Mouse (Mus musculus) liver, embryonic 13.5 days (tissue): ENCODE data around the gene A930009A15Rik. TPM values are rescaled to one million over a fixed set of nuclear protein-coding genes. Genes with fewer than 3 reads are reported as not detected.

Experiments used
- ATAC-seq: fragments of 200-750 bp; cut with Nextera tagmentation; 2 replicates; pipeline ENCODE4 v1.8.0; 2017; ENCODE audit warnings: low read depth, mild to moderate bottlenecking, moderate number of reproducible peaks, moderate library complexity
- DNase-seq: peaks from one replicate; pipeline ENCODE4 v3.0.0; 2022
- H3K27ac ChIP-seq: fragments of 300-500 bp; sonication (generic); 2 replicates; pipeline ENCODE4 v1.5.1; 2015; ENCODE audit warnings: moderate library complexity, mild to moderate bottlenecking, inconsistent platforms
- H3K27me3 ChIP-seq: fragments of 300-500 bp; sonication (generic); 2 replicates; pipeline ENCODE4 v1.6.1; 2015; ENCODE audit warnings: mild to moderate bottlenecking, inconsistent platforms
- H3K36me3 ChIP-seq: fragments of 300-500 bp; sonication (generic); 2 replicates; pipeline ENCODE4 v1.6.1; 2015; ENCODE audit warnings: mild to moderate bottlenecking, inconsistent platforms
- H3K4me1 ChIP-seq: fragments of 300-500 bp; sonication (generic); replicated peaks from 2 replicates; pipeline ENCODE4 v1.6.1; 2015; ENCODE audit warnings: inconsistent platforms
- H3K4me2 ChIP-seq: fragments of 300-500 bp; sonication (generic); 2 replicates; pipeline ENCODE4 v1.6.1; 2015; ENCODE audit warnings: inconsistent platforms, mild to moderate bottlenecking, moderate library complexity
- H3K4me3 ChIP-seq: fragments of 300-500 bp; sonication (generic); replicated peaks from 2 replicates; pipeline ENCODE4 v1.5.1; 2015; ENCODE audit warnings: mild to moderate bottlenecking, inconsistent platforms
- H3K9ac ChIP-seq: fragments of 300-500 bp; sonication (generic); 2 replicates; pipeline ENCODE4 v1.6.1; 2015; ENCODE audit warnings: mild to moderate bottlenecking, inconsistent platforms
- H3K9me3 ChIP-seq: fragments of 300-500 bp; sonication (generic); replicated peaks from 2 replicates; pipeline ENCODE4 v1.6.1; 2016; ENCODE audit warnings: inconsistent platforms
- WGBS: fragments of 180-500 bp; shearing (Covaris S2); methylation state at CpG from one replicate; pipeline ENCODE4 v1.1.7; 2015; ENCODE audit not compliant: insufficient replicate concordance; 5-methylcytosine and 5-hydroxymethylcytosine counted together
- polyA plus RNA-seq: library from polyadenylated mRNA; unstranded; fragments of >200 nt; fragmentation: Nextera tagmentation; extraction: Ambion mirVana; gene quantifications from 2 replicates; pipeline ENCODE4 v1.2.1, GENCODE M21; 2015

Gene A930009A15Rik
- polyA plus RNA-seq, 1 experiment from 2014 or later = not detected

GRCm38 (mm10) chr10:115555191-115555765 lies 14.5 kb upstream of the A930009A15Rik start:
- WGBS = 12% methylated on average over 2 of the region's 2 CpGs
- H3K27me3 ChIP-seq = no peaks in the 10 kb centered on the region
- H3K36me3 ChIP-seq = no peaks in the 10 kb centered on the region
- H3K4me1 ChIP-seq = no peaks in the 10 kb centered on the region
- H3K4me3 ChIP-seq = no peak overlapping the region
- ATAC-seq (no peak), DNase-seq (no peak)
- H3K9ac ChIP-seq = no peak overlapping the region
- no peak overlapping the region for H3K27ac ChIP-seq
- no peak overlapping the region for H3K4me2 ChIP-seq
- H3K9me3 ChIP-seq = no peaks in the 10 kb centered on the region

DNA sequence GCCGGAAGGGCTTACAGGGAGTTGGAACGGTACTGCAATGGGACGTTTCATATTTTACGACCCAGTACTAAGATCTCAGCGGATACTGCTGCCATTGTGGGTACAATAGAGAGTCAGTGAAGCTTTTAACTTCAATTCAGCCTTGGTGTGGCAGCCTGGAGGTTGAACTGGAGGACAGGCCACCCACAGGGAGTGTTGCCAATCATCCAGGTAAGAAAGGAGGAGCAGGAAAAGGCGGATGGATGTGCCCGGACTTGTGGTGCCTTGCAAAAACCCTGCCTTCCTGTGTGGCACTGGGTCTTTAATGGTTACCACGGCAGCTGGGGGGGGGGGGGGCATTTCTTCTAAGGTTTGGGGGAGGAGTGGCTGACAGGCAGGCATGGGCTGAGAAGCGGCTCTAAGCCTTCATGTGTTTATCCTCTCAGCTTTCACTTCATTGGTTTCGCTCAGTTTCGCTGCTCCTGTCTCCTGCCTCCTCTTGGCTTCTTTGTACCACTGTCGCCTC lies 13.0 kb upstream of the A930009A15Rik start:
- Histone ChIP-seq H3K27me3 (no peaks in the 10 kb centered on the region), H3K9ac (no peak overlapping the region), H3K9me3 (no peaks in the 10 kb centered on the region), H3K4me3 (no peak overlapping the region), H3K4me2 (no peak overlapping the region), H3K36me3 (no peaks in the 10 kb centered on the region), H3K4me1 (no peaks in the 10 kb centered on the region), H3K27ac (no peak overlapping the region)
- ATAC-seq = no peak
- no peak for DNase-seq
- 58% methylated on average over 12 of the region's 12 CpGs for WGBS

GRCm38 (mm10) chr10:115561136-115561880 lies 8.5 kb upstream of the A930009A15Rik start:
- H3K4me2 ChIP-seq = no peak overlapping the region
- H3K9me3 ChIP-seq = no peaks in the 10 kb centered on the region
- DNase-seq (no peak), ATAC-seq (no peak)
- H3K36me3 ChIP-seq = no peaks in the 10 kb centered on the region
- no peak overlapping the region for H3K9ac ChIP-seq
- no peaks in the 10 kb centered on the region for H3K27me3 ChIP-seq
- 57% methylated on average over 12 of the region's 12 CpGs for WGBS
- H3K4me3 ChIP-seq = no peak overlapping the region
- H3K27ac ChIP-seq = no peak overlapping the region
- H3K4me1 ChIP-seq = no peaks in the 10 kb centered on the region

- Histone ChIP-seq H3K4me2 (no peak overlapping the region), H3K4me3 (no peak overlapping the region), H3K9ac (no peak overlapping the region), H3K27ac (no peak overlapping the region), H3K9me3 (no peaks in the 10 kb centered on the region), H3K4me1 (no peaks in the 10 kb centered on the region), H3K36me3 (no peaks in the 10 kb centered on the region), H3K27me3 (no peaks in the 10 kb centered on the region)
- no peak for ATAC-seq
- DNase-seq = no peak
- 65% methylated on average over 4 of the region's 4 CpGs for WGBS
These were observed 6.7 kb upstream of the A930009A15Rik start for GRCm38 (mm10) chr10:115562911-115563686.

DNA sequence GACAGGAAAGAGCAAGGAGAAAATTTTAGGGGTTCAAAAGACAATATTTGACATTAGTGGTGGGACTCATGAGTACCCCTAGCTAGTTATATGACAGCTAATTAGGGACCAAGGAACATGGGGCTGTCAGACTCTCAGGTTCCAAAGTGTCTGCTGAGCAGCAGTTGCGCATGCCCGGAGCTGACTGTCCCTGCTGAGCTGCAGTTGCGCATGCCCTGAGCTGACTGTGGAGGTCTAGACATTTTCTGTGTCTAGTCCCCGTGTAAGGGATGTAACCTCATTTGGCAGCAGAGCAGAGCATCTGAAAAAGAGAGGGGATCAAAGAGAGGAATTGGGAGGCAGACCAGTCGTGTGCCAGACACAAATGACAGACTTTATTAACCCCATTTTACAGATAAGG lies 5.8 kb upstream of the A930009A15Rik start:
- H3K4me2 ChIP-seq = no peak overlapping the region
- H3K9ac ChIP-seq = no peak overlapping the region
- no peak overlapping the region for H3K27ac ChIP-seq
- no peaks in the 10 kb centered on the region for H3K27me3 ChIP-seq
- no peaks in the 10 kb centered on the region for H3K36me3 ChIP-seq
- H3K4me1 ChIP-seq = no peaks in the 10 kb centered on the region
- ATAC-seq = no peak
- 71% methylated on average over 5 of the region's 5 CpGs for WGBS
- H3K9me3 ChIP-seq = no peaks in the 10 kb centered on the region
- no peak overlapping the region for H3K4me3 ChIP-seq
- DNase-seq = no peak

DNA sequence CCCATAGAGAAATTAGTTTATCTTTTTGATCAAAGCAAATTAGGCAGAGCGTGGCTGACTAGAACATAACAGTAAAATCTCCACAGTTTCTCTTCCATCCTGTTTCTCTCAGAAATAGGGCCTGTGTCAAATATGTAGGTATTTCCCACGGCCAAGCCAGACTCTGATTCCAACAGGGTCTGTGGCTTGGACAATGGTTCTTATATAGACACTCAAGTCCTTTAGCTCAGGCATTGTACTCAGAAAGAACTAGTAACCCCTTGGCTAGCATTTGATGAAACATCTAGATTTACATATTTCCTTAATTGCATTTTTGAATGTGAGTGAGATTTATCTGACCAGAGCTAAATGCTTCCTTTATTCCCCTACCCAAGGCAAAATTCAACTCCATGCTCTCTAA lies 791 bp downstream of the A930009A15Rik start:
- Histone ChIP-seq H3K4me3 (no peak overlapping the region), H3K27ac (no peak overlapping the region), H3K4me1 (no peaks in the 10 kb centered on the region), H3K27me3 (no peaks in the 10 kb centered on the region), H3K9ac (no peak overlapping the region), H3K4me2 (no peak overlapping the region), H3K9me3 (no peaks in the 10 kb centered on the region), H3K36me3 (no peaks in the 10 kb centered on the region)
- WGBS = 58% methylated on average over 2 of the region's 2 CpGs
- ATAC-seq (no peak), DNase-seq (no peak)

DNA sequence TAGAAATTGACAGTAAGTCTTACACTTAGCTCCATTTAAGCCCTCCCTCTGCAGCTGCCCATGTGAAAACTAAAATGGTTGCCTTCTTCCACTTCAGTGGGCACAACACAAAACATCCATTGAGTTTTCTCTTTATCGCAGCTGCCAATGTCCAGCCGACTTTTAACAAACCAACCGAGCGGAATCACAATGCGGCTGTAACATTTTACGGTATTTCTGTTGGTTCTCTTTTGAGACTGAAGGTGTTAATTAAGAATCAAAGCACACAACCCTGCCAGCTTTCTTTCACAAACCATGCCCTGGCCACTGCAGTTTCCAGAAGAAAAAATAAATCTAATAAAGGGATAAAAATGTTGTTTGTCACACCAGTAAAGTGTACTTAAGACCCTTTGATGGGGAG lies 1.5 kb downstream of the A930009A15Rik start:
- no peak overlapping the region for H3K4me3 ChIP-seq
- no peak overlapping the region for H3K27ac ChIP-seq
- H3K36me3 ChIP-seq = no peaks in the 10 kb centered on the region
- H3K4me2 ChIP-seq = no peak overlapping the region
- no peaks in the 10 kb centered on the region for H3K27me3 ChIP-seq
- ATAC-seq (no peak), DNase-seq (no peak)
- WGBS = 88% methylated on average over 6 of the region's 6 CpGs
- H3K9me3 ChIP-seq = no peaks in the 10 kb centered on the region
- H3K4me1 ChIP-seq = no peaks in the 10 kb centered on the region
- no peak overlapping the region for H3K9ac ChIP-seq

DNA sequence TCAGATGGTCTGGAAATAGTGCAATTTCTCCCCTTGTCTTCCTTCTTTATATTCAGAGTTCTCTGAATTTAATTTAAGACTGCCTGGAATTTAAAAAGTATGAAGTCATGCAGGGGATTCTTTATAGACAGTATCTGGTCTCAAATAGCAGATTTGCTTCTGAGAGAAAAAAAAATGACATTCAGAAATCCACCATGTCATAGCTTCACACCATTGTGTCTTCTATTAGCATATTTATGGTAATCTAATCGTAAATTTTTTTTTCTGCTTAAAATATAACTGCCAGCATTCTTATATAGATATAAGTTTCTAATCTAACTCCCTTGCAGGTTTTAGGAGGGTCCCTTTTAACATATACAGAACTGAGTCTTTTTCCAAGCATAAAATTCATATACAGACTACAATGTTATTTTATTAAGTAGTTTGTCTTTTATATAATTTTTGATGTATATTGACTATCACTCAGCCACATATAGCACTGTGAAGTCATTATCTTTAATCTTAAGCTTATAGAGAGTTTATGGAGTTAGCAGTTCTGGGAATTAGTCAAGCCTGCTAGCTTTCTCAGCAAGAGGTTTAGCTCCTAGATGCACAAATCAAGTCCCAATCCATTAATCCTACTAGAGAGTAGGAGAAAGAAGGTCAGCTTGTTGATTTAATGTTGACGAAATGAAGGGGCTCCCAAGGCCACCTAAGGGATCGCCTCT lies 2.1 kb downstream of the A930009A15Rik start:
- 55% methylated on average over 3 of the region's 3 CpGs for WGBS
- ATAC-seq = no peak
- DNase-seq = no peak

GRCm38 (mm10) chr10:115579076-115579475 lies 9.3 kb downstream of the A930009A15Rik start:
- DNase-seq (no peak), ATAC-seq (no peak)
- H3K9me3 ChIP-seq = no peaks in the 10 kb centered on the region
- no peak overlapping the region for H3K27ac ChIP-seq
- H3K9ac ChIP-seq = no peak overlapping the region
- H3K4me1 ChIP-seq = no peaks in the 10 kb centered on the region
- H3K4me3 ChIP-seq = no peak overlapping the region
- 73% methylated on average over 7 of the region's 7 CpGs for WGBS
- H3K36me3 ChIP-seq = no peaks in the 10 kb centered on the region
- peaks cover 5% of the 10 kb centered on the region for H3K27me3 ChIP-seq
- H3K4me2 ChIP-seq = no peak overlapping the region

More for the DNA sequence above, 2.1 kb downstream of the A930009A15Rik start:
- H3K27me3 ChIP-seq = no peaks in the 10 kb centered on the region
- H3K27ac ChIP-seq = no peak overlapping the region
- H3K4me1 ChIP-seq = no peaks in the 10 kb centered on the region
- H3K9me3 ChIP-seq = no peaks in the 10 kb centered on the region
- H3K4me3 ChIP-seq = no peak overlapping the region
- no peak overlapping the region for H3K9ac ChIP-seq
- H3K36me3 ChIP-seq = no peaks in the 10 kb centered on the region
- no peak overlapping the region for H3K4me2 ChIP-seq

GRCm38 (mm10) chr10:115579494-115579893 lies 9.7 kb downstream of the A930009A15Rik start:
- ATAC-seq = no peak
- DNase-seq = no peak
- Histone ChIP-seq H3K9ac (no peak overlapping the region), H3K27ac (no peak overlapping the region), H3K4me3 (no peak overlapping the region), H3K4me2 (no peak overlapping the region), H3K36me3 (no peaks in the 10 kb centered on the region), H3K4me1 (no peaks in the 10 kb centered on the region), H3K9me3 (no peaks in the 10 kb centered on the region), H3K27me3 (peaks cover 9% of the 10 kb centered on the region)
- 52% methylated on average over 7 of the region's 7 CpGs for WGBS

- 54% methylated on average over 9 of the region's 9 CpGs for WGBS
- Histone ChIP-seq H3K4me2 (no peak overlapping the region), H3K27me3 (peaks cover 33% of the 10 kb centered on the region), H3K27ac (no peak overlapping the region), H3K36me3 (no peaks in the 10 kb centered on the region), H3K4me3 (no peak overlapping the region), H3K9me3 (no peaks in the 10 kb centered on the region), H3K9ac (no peak overlapping the region), H3K4me1 (peaks cover 6% of the 10 kb centered on the region; the same call in 1 of the 2 replicates)
- DNase-seq = no peak
- ATAC-seq = no peak
These were observed 12.2 kb downstream of the A930009A15Rik start for GRCm38 (mm10) chr10:115581971-115582370.
